Mouse (Mus musculus) liver, embryonic 14.5 days (tissue): ENCODE measurements around the gene Aph1a. TPM values are rescaled to one million over a fixed set of nuclear protein-coding genes. Genes with fewer than 3 reads are reported as not detected.

Experiments
- ATAC-seq: fragments of 200-750 bp; cut with Nextera tagmentation; 2 replicates; pipeline ENCODE4 v1.8.0; 2017; ENCODE audit warnings: moderate number of reproducible peaks, mild to moderate bottlenecking, moderate library complexity; ENCODE audit not compliant: insufficient read depth
- DNase-seq, 3 experiments: peaks; one replicate each; pipeline ENCODE4 v3.0.0-alpha.2; 2012 to 2013; ENCODE audit warnings: low read depth in 3 of 3, low spot score in 3 of 3
- H3K27ac ChIP-seq: fragments of 300-500 bp; sonication (generic); 2 replicates; pipeline ENCODE4 v1.5.1; 2014; ENCODE audit warnings: moderate library complexity, mild to moderate bottlenecking, control low read depth, inconsistent platforms
- H3K27me3 ChIP-seq: fragments of 300-500 bp; sonication (generic); 2 replicates; pipeline ENCODE4 v1.6.1; 2014; ENCODE audit warnings: mild to moderate bottlenecking, low read length, moderate library complexity; ENCODE audit not compliant: control insufficient read depth, insufficient read depth
- H3K36me3 ChIP-seq: fragments of 300-500 bp; sonication (generic); replicated peaks from 2 replicates; pipeline ENCODE4 v1.6.1; 2014; ENCODE audit warnings: low read depth; ENCODE audit not compliant: control insufficient read depth, insufficient read depth
- H3K4me1 ChIP-seq, 2 experiments: fragments of 200-500 bp in 1 of 2; fragments of 300-500 bp in 1 of 2; sonication (generic) in 1 of 2; replicated peaks; 2 replicates each; pipeline ENCODE4 v1.6.1; 2012 to 2014; ENCODE audit warnings: antibody characterized with exemption in 1 of 2, inconsistent platforms in 1 of 2, low read length in 1 of 2; ENCODE audit not compliant: control insufficient read depth in 2 of 2, insufficient read depth in 2 of 2
- H3K4me2 ChIP-seq: fragments of 300-500 bp; sonication (generic); 2 replicates; pipeline ENCODE4 v1.6.1; 2014; ENCODE audit warnings: low read depth, mild to moderate bottlenecking, control low read depth, moderate library complexity
- H3K4me3 ChIP-seq, 2 experiments: fragments of 200-500 bp in 1 of 2; fragments of 300-500 bp in 1 of 2; sonication (generic) in 1 of 2; 2 replicates each; pipeline ENCODE4 v1.5.1; 2012 to 2014; ENCODE audit warnings: low read depth in 2 of 2, low read length in 2 of 2, mild to moderate bottlenecking in 2 of 2, control low read depth in 1 of 2, inconsistent platforms in 1 of 2, moderate library complexity in 1 of 2; ENCODE audit not compliant: insufficient read depth in 1 of 2
- H3K9ac ChIP-seq: fragments of 300-500 bp; sonication (generic); replicated peaks from 2 replicates; pipeline ENCODE4 v1.6.1; 2014; ENCODE audit warnings: mild to moderate bottlenecking, control low read depth, moderate library complexity
- H3K9me3 ChIP-seq: fragments of 300-500 bp; sonication (generic); 2 replicates; pipeline ENCODE4 v1.6.1; 2016; ENCODE audit warnings: low read length, mixed read lengths; ENCODE audit not compliant: control insufficient read depth
- CTCF ChIP-seq: IDR thresholded peaks from 2 replicates; pipeline ENCODE4 v1.5.1; 2016; ENCODE audit warnings: antibody characterized with exemption, low read depth, control low read depth
- EP300 ChIP-seq: IDR thresholded peaks from 2 replicates; pipeline ENCODE4 v1.6.1; 2016; ENCODE audit warnings: antibody characterized with exemption, low read depth
- WGBS: fragments of 180-500 bp; shearing (Covaris S2); extraction: QIAGEN DNeasy Blood & Tissue Kit; methylation state at CpG from one replicate; pipeline ENCODE4 v1.1.7; 2014; ENCODE audit not compliant: insufficient replicate concordance; 5-methylcytosine and 5-hydroxymethylcytosine counted together
- polyA plus RNA-seq, 2 experiments: library from polyadenylated mRNA; depleted of rRNA in 1 of 2; stranded (reverse) in 1 of 2; unstranded in 1 of 2; fragments of >200 nt; fragmentation: Nextera tagmentation in 1 of 2; extraction: Ambion mirVana in 1 of 2; gene quantifications; 2 replicates each; pipeline versions ENCODE4 v1.2.1 to v1.2.3; 2012 to 2014

Aph1a gene
- polyA plus RNA-seq, 2 experiments = 14.0 to 26.2 TPM

GRCm38 (mm10) chr3:95905146-95905939 lies 11.6 kb downstream of the Aph1a start:
- no peak overlapping the region for H3K27ac ChIP-seq

GRCm38 (mm10) chr3:95905940-95906492 lies 12.2 kb downstream of the Aph1a start:
- Histone ChIP-seq H3K9ac (no peak overlapping the region), H3K9me3 (no peaks in the 10 kb centered on the region), H3K4me2 (peak overlapping the region; percentile 60), H3K27me3 (peaks cover 47% of the 10 kb centered on the region), H3K4me1 (peaks cover 0 to 14% of the 10 kb centered on the region in 2 experiments; a peak in 2 of 4 replicates), H3K36me3 (no peaks in the 10 kb centered on the region), H3K27ac (no peak overlapping the region), H3K4me3 (peak overlapping the region; percentile 21 to 25; a peak in 3 of 4 replicates)
- TF ChIP-seq EP300 (no peak), CTCF (peak; percentile 63)
- ATAC-seq (no peak), DNase-seq (no peak)
- under 1% methylated on average over 12 of the region's 12 CpGs for WGBS

More at GRCm38 (mm10) chr3:95905146-95905939, 11.6 kb downstream of the Aph1a start:
- no peak overlapping the region for H3K9ac ChIP-seq
- H3K4me2 ChIP-seq = peak overlapping the region; percentile 60
- TF ChIP-seq CTCF (no peak), EP300 (no peak)
- H3K27me3 ChIP-seq = peaks cover 47% of the 10 kb centered on the region
- H3K9me3 ChIP-seq = no peaks in the 10 kb centered on the region
- DNase-seq = no peak
- H3K4me1 ChIP-seq = peaks cover 0 to 14% of the 10 kb centered on the region in 2 experiments; a peak in 2 of 4 replicates
- peak overlapping the region; percentile 33 to 39 for H3K4me3 ChIP-seq
- under 1% methylated on average over 18 of the region's 18 CpGs for WGBS
- no peaks in the 10 kb centered on the region for H3K36me3 ChIP-seq
- peak; percentile 56; the same call in 1 of the 2 replicates for ATAC-seq

- no peak for DNase-seq
- TF ChIP-seq EP300 (no peak), CTCF (peak; percentile 87)
Observed at GRCm38 (mm10) chr3:95906860-95907259, 13.1 kb downstream of the Aph1a start.

GRCm38 (mm10) chr3:95907613-95908012 lies 13.8 kb downstream of the Aph1a start:
- H3K9me3 ChIP-seq = no peaks in the 10 kb centered on the region
- no peaks in the 10 kb centered on the region for H3K36me3 ChIP-seq
- TF ChIP-seq EP300 (no peak), CTCF (no peak)
- no peak overlapping the region for H3K27ac ChIP-seq
- no peak overlapping the region for H3K4me3 ChIP-seq
- peaks cover 0 to 14% of the 10 kb centered on the region in 2 experiments; a peak in 2 of 4 replicates for H3K4me1 ChIP-seq
- peaks cover 41% of the 10 kb centered on the region for H3K27me3 ChIP-seq
- H3K4me2 ChIP-seq = no peak overlapping the region
- DNase-seq = no peak
- H3K9ac ChIP-seq = no peak overlapping the region
- ATAC-seq = no peak
- WGBS = 38% methylated on average over 4 of the region's 4 CpGs

More at GRCm38 (mm10) chr3:95906860-95907259, 13.1 kb downstream of the Aph1a start:
- Histone ChIP-seq H3K9ac (no peak overlapping the region), H3K4me1 (peaks cover 0 to 14% of the 10 kb centered on the region in 2 experiments; a peak in 2 of 4 replicates), H3K4me3 (peak overlapping the region; percentile 9 to 25; a peak in 2 of 4 replicates), H3K4me2 (peak overlapping the region; percentile 60), H3K27ac (no peak overlapping the region), H3K36me3 (no peaks in the 10 kb centered on the region), H3K9me3 (no peaks in the 10 kb centered on the region), H3K27me3 (peaks cover 41% of the 10 kb centered on the region)
- under 1% methylated on average over 12 of the region's 12 CpGs for WGBS
- ATAC-seq = no peak

- H3K4me3 ChIP-seq = no peak overlapping the region
- peaks cover 2 to 3% of the 10 kb centered on the region in 2 experiments; a peak in 1 of 4 replicates for H3K4me1 ChIP-seq
- no peak for DNase-seq
- 14% methylated on average over 4 of the region's 4 CpGs for WGBS
- H3K4me2 ChIP-seq = no peak overlapping the region
- no peak overlapping the region for H3K27ac ChIP-seq
- no peak for ATAC-seq
- no peaks in the 10 kb centered on the region for H3K27me3 ChIP-seq
- H3K9ac ChIP-seq = no peak overlapping the region
- H3K9me3 ChIP-seq = no peaks in the 10 kb centered on the region
- H3K36me3 ChIP-seq = no peaks in the 10 kb centered on the region
- TF ChIP-seq EP300 (no peak), CTCF (no peak)
Observed at GRCm38 (mm10) chr3:95914706-95915105, 20.9 kb downstream of the Aph1a start.
